Mouse (Mus musculus) liver, postnatal 0 days (tissue): ENCODE measurements around the gene Tex36.

Source experiments
- CTCF ChIP-seq: sonication (generic); IDR thresholded peaks from 2 replicates; pipeline ENCODE4 v1.5.1; 2016; ENCODE audit warnings: antibody characterized with exemption, low read depth
- EP300 ChIP-seq: IDR thresholded peaks from 2 replicates; pipeline ENCODE4 v1.6.1; 2016; ENCODE audit warnings: antibody characterized with exemption, low read depth, mild to moderate bottlenecking

GRCm38 (mm10) chr7:133608631-133609340, 6.8 kb upstream of the Tex36 start:
- TF ChIP-seq CTCF (no peak), EP300 (no peak)
